Mouse (Mus musculus) WW6 (cell line): ENCODE data around the gene Casd1.

ENCODE experiments used
- DNase-seq: peaks from one replicate; pipeline ENCODE4 v3.0.0-alpha.2; 2013; ENCODE audit warnings: low read depth, low spot score

Gene Casd1

GRCm38 (mm10) chr6:4600658-4601296 lies at the start of gene Casd1:
TSS of gene Casd1 (plus strand) at chr6:4600839.
- no peak for DNase-seq

DNA sequence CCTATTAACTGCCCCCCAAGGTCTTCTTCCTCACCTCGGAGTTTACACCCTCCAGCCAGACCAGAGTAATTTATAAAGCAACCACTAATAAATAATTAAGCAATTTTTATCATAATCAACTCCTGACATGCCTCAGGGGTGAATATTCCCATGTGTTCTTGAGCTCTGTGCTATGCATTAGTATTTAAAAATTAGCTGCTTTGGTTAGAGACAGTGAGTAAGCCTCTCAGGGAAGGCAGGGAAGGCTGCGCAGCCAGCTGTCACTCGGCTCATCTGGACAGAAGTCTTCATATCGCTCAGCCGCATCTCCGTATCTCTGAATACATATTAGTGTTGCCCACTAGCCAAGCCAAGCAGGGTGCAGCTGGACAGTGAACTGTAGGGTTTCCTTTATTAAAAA lies 45.3 kb upstream of the Casd1 start:
- DNase-seq, result no peak

GRCm38 (mm10) chr6:4557086-4557485 lies 43.6 kb upstream of the Casd1 start:
- no peak for DNase-seq

DNA sequence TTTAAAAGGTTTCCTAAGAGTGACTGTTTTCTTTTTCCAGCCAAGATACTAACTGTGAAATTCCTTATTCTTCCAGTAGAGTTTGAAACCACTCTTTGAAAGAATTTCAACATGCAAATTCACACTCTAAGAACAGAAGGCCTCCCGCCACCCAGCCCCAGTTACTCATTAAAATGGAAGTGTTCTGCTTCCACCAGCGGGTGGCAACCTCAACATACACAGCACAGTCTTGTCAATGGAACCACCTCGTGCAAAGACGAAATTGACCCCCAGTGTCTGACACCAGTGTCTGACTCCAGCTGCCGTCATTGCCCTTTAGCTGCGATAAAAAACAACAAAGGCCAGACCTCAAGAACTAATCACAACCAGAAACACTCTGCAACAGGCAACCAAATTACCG lies 43.0 kb upstream of the Casd1 start:
- no peak for DNase-seq

DNA sequence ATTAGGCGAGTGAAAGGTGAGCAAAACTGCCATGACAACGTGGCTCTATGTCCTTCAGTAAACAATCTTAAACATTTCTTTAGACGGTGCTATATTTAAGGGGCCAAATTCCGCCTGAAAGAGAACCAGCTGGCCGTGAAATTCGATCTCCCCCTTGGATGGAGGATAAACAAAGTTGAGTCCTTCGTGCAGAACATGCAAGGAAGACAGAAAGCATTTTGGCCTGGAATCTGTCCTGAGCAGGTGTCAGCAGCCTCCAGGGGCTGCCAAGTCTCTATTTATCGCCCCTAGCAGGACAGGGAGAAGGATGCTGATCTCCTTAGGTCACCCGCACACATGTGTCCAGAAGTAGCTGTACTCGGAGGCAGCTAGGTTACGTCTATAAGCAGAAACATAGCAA lies 39.5 kb upstream of the Casd1 start:
- no peak for DNase-seq

DNA sequence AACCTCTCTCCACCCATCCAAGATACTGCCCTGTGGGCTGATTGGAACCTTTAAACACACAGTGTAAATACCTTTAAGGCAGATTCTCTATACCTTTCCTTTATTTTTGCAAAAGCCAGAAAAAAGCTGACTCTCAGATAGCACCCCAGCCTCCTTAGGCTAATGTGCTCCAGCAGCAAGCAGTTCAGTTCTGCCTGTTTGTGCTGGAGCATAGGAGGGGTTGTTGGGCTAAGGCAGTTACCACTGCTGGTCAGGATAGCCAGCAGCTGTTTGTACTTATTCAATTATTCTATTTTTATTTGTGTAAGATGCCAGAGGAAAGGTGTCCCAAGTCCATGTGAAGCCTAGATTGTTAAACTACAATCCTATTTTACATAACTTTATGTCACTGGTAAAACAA lies 39.0 kb upstream of the Casd1 start:
- DNase-seq, result no peak

- no peak for DNase-seq
These were observed 38.2 kb upstream of the Casd1 start for GRCm38 (mm10) chr6:4562401-4562800.

- no peak for DNase-seq
These were observed 37.2 kb upstream of the Casd1 start for GRCm38 (mm10) chr6:4563477-4563876.

DNA sequence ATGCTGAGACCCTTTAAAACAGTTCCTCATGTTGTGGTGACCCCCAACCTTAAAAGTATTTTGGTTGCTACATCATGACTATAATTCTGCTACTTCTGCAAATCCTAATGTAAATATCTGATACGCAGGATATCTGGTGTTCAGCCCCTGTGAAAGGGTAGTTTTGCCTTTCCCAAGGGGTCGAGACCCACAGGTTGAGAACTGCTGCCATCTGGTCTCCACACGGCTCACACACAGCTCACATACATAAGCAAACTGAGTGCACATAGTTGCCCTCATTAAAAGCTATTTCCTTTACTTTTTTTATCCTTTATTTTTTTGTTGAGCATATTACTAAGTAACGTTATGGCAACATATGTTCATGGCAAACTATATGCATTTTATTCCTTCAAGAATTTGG lies 30.2 kb upstream of the Casd1 start:
- DNase-seq, result no peak

GRCm38 (mm10) chr6:4577756-4578155 lies 22.9 kb upstream of the Casd1 start:
- no peak for DNase-seq

DNA sequence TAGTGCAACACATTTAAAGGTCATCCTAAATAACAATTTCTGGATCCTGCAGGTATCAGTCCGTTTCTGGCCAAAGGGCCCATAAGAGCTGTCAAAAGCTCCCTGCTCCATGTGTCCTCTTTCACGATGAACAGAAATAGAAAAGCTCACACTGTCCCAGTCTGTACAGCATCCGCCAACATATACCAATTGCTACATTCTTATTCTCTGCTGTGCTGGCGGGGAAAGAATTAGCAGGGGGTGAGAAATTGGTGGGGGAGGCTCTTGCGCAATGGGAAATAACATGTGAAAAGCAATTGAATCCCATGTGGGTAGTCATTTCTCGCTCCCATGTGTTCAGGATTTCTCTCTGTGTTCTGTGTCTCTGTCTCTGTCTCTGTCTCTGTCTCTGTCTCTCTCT lies 22.3 kb upstream of the Casd1 start:
- no peak for DNase-seq

DNA sequence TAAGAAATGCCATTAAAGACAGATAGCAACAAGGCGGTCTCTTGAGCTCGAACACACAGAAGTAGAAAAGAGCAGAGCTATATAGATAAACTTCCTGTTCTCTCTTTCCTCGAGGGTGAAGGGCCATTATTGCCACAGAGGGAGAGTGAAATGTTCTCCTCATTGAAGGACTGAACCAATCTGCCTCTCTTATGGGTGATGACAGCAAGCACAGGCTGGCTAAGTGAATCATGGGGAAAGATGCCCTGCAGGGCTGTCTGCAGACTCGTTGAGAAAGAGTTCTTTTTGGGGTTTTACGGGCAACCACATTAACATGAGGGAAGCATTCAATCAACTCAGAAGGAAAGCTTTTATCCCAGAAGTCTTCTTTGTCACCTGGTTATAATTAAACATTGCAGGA lies 21.0 kb upstream of the Casd1 start:
- no peak for DNase-seq

DNA sequence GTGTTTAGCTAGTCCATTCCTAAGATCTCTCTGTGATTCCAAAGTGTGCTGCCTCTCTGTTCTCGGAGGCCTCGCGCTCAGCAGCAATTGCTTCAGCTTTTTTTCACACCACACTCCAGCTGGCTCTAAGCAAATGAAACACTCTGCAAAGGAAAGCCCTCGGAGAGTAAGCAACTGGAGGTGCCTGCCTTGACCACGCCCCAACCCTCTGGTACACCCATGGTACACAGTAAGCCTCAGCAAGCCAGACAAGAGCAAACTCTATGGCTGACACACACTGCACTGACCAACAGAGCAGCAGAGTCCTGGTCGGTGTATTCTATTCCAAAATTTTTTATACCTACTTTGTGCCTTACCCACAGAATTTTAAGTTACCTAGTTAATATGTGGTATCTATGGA lies 17.2 kb upstream of the Casd1 start:
- no peak for DNase-seq

DNA sequence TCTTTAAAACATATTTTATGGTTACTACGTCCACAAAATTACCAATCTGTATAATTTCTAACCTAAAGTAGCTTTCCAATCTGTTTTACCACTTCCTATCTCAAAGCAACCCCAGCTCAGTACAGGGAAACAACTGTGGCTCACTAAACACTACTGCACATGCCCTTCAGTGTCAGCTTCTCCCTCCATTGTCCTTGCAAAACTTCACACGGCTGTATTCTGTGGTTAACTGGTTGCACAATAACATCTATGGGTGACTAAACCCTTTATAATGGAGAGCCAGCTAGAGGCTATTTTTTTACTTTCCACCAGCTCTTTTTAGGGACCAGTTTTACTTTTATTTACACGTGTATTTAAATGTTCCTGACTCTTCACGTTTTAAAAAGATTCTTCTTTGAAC lies 12.7 kb upstream of the Casd1 start:
- no peak for DNase-seq

DNA sequence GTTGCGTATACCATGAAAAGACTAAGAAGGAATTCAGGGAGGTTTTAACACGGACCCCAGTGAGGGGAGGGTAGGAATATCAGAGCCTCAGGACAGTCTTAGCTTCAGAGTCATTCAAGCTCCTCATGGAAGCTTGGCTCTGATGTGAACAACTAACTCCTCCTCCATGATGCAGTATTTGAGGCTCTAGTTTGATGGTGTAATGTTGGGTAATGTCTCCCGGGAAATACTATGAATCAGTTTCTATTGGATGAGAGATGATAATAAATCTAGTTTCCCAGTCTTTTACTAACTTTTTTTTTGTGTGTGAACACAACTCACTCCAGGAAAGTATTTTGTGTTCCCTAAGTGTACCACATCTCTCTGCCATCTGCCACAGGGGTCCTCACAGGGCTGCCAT lies 11.9 kb upstream of the Casd1 start:
- DNase-seq, result no peak

GRCm38 (mm10) chr6:4590089-4590488 lies 10.6 kb upstream of the Casd1 start:
- DNase-seq, result no peak

- no peak for DNase-seq
These were observed 2.9 kb upstream of the Casd1 start for GRCm38 (mm10) chr6:4597711-4598110.

GRCm38 (mm10) chr6:4600085-4600657 lies 468 bp upstream of the Casd1 start:
- no peak for DNase-seq

DNA sequence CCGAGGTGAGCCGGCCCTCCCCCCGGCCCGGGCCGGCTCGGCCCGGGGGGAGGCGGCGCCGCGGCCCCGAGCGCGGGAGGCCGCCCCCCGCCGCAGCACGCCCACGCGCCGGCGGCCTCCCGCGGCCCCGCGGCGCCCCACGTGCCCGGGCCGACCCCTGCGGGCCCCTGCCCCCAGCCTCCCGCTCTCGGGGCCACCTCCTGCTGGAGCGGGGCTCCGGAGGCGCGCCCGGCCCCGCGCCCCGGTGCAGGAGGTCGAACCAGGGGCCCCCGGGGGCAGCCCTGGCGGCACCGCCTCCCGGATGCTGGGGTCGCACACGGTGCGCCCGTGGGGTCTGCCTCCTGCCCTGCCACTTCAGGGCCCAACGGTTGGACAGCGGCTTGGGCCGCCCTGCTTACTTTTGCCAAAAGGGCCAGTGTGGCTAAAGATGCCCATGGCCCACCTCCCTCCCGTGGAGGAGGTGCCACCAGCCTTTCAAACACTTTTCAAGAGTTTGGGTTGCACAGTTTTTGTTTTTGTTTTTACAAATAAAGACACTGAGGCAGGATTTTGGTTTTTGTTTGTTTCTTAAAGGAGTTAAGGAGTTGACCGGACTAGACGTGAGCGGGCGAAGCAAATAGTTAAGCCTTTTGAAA lies 775 bp downstream of the Casd1 start:
- no peak for DNase-seq

- DNase-seq, result no peak
These were observed 1.4 kb downstream of the Casd1 start for GRCm38 (mm10) chr6:4602012-4602411.

- no peak for DNase-seq
These were observed 5.8 kb downstream of the Casd1 start for GRCm38 (mm10) chr6:4606394-4606793.

DNA sequence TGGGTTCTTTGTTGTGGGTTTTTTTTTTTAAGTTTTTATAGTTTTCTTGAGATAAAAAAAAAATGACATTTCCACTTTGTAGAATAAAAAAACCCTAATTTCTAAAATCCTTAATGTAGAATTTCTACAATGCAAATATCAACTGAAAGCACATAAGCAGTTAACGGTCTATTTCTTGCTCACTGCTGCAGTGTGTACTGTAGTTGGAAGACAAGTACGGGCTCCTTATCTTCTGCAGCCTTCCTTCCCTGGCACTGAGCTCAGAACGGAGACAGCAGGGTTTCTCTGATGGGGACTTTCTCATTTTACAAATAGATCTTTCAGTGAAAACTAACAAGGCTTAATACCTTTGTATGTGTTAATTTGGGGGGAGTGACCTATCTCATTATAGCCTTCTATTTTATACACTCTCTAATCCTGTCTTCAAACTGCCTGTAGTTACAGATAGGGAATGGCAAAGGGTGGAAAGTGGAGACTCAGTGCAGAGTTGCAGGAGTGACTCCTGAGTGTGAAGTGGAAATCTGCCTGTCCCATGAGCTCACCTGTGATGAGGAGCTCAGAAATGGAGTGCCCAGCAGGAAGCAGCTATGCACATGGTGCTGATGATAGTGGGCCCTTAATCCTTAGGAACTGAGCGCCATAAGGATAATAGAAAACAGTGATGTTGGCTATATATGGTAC lies 9.7 kb downstream of the Casd1 start:
- DNase-seq, result no peak

- DNase-seq, result no peak
These were observed 11.2 kb downstream of the Casd1 start for GRCm38 (mm10) chr6:4611853-4612252.
